Mouse (Mus musculus) heart, embryonic 13.5 days (tissue): ENCODE data around the gene Ckb. TPM values are rescaled to one million over a fixed set of nuclear protein-coding genes. Genes with fewer than 3 reads are reported as not detected.

Source experiments
- ATAC-seq: fragments of 200-750 bp; cut with Nextera tagmentation; 2 replicates; pipeline ENCODE4 v1.8.0; 2017; ENCODE audit warnings: moderate TSS enrichment; ENCODE audit not compliant: insufficient number of reproducible peaks, low FRiP score, low TSS enrichment; ENCODE audit errors: extremely low read depth
- H3K27ac ChIP-seq: fragments of 300-500 bp; sonication (generic); replicated peaks from 2 replicates; pipeline ENCODE4 v1.5.1; 2015; ENCODE audit warnings: moderate library complexity, mild to moderate bottlenecking, inconsistent platforms
- H3K27me3 ChIP-seq: fragments of 300-500 bp; sonication (generic); replicated peaks from 2 replicates; pipeline ENCODE4 v1.6.1; 2015; ENCODE audit warnings: mild to moderate bottlenecking, inconsistent platforms
- H3K36me3 ChIP-seq: fragments of 300-500 bp; sonication (generic); 2 replicates; pipeline ENCODE4 v1.6.1; 2015; ENCODE audit warnings: mild to moderate bottlenecking, inconsistent platforms
- H3K4me1 ChIP-seq: fragments of 300-500 bp; sonication (generic); 2 replicates; pipeline ENCODE4 v1.6.1; 2015; ENCODE audit warnings: inconsistent platforms
- H3K4me2 ChIP-seq: fragments of 300-500 bp; sonication (generic); 2 replicates; pipeline ENCODE4 v1.6.1; 2015; ENCODE audit warnings: inconsistent platforms, mild to moderate bottlenecking, moderate library complexity
- H3K4me3 ChIP-seq: fragments of 300-500 bp; sonication (generic); 2 replicates; pipeline ENCODE4 v1.5.1; 2015; ENCODE audit warnings: moderate library complexity, mild to moderate bottlenecking, inconsistent platforms
- H3K9ac ChIP-seq: fragments of 300-500 bp; sonication (generic); 2 replicates; pipeline ENCODE4 v1.6.1; 2015; ENCODE audit warnings: inconsistent platforms, mild to moderate bottlenecking, moderate library complexity
- H3K9me3 ChIP-seq: fragments of 300-500 bp; sonication (generic); 2 replicates; pipeline ENCODE4 v1.6.1; 2016; ENCODE audit warnings: inconsistent platforms
- WGBS: fragments of 180-500 bp; shearing (Covaris S2); methylation state at CpG from one replicate; pipeline ENCODE4 v1.1.7; 2015; ENCODE audit warnings: mixed read lengths; 5-methylcytosine and 5-hydroxymethylcytosine counted together
- polyA plus RNA-seq: library from polyadenylated mRNA; unstranded; fragments of >200 nt; fragmentation: Nextera tagmentation; extraction: Ambion mirVana; gene quantifications from 2 replicates; pipeline ENCODE4 v1.2.1, GENCODE M21; 2015

Gene Ckb
- polyA plus RNA-seq, 1 experiment from 2014 or later = 279 TPM

DNA sequence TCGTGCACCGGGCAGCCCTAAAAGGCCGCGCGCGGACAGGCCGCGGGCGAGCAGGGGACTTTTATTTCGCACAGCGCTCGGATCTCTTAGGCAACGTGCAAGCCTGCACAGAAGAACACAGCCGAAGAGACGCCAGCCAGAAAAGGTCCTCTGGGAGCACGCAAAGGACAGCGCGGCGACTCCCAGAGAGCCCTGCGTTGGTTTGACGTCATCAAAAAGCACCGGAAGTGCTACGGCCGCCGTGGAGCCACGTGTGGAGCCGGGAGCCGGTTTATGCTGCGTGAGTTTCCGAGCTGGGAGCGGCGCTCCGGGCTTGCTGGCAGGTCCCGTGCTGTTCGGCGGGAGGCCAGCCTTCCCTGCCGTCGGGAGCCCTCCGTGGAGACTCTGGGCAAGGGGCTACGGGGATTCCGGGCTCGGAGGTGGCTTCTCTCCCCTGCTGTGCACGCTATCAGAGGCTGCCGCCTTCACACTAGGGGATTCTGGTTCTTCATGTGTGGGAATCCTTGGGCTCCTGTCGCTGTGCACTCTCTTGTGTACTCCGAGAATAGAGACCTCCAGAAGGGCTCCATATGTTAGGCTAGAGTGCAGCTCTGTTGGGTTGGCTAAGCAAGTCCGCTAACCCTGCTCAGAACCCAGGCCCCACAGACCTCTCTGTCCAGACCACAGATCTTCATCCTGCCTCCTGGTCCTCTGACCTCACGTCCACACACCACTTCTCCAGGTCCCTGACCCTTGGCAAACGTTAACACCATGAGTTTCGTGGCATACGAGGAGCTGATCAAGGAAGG, 5.9 kb upstream of the Ckb start, which contains the start of gene Trmt61a:
Gene Trmt61a, plus strand, starts transcription at position 224 of the 788 bp plus-strand sequence.
- Histone ChIP-seq H3K9ac (peak within 1 kb of the TSS; percentile 91), H3K27me3 (peaks cover 11% of the 10 kb centered on the region), H3K4me1 (peaks cover 66% of the 10 kb centered on the region), H3K27ac (peak within 1 kb of the TSS; percentile 100), H3K4me2 (peak within 1 kb of the TSS; percentile 97), H3K9me3 (no peaks in the 10 kb centered on the region), H3K36me3 (peaks cover 23% of the 10 kb centered on the region), H3K4me3 (peak within 1 kb of the TSS; percentile 95)
- under 1% methylated on average over 51 of the region's 51 CpGs for WGBS
- ATAC-seq = peak; percentile 72

DNA sequence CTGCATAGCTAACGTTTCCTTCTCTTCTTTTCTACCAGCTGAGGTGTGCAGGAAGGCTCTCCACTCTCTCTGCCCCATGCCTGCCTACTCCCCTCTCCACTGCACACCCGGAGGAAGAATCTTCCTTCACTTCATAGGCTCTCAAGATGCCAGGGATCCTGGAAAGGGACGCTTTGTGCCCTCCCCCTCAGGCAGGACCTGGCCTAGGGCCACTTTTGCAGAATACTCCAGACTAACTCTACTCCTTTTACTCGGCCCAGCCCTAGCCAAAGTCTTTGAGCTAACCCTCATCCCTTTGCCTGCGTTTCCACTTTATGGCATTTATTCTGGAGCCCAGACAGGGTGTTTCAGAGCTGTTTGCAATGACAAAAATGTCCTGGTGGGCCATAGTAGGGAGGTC, 5.3 kb upstream of the Ckb start:
- Histone ChIP-seq H3K36me3 (peaks cover 18% of the 10 kb centered on the region), H3K9me3 (no peaks in the 10 kb centered on the region), H3K4me3 (peak overlapping the region; percentile 95), H3K4me2 (peak overlapping the region; percentile 97), H3K9ac (peak overlapping the region; percentile 91), H3K4me1 (peaks cover 66% of the 10 kb centered on the region), H3K27me3 (peaks cover 17% of the 10 kb centered on the region), H3K27ac (peak overlapping the region; percentile 100)
- WGBS = 18% methylated on average over 5 of the region's 5 CpGs
- no peak for ATAC-seq

GRCm38 (mm10) chr12:111675797-111676580, 3.9 kb upstream of the Ckb start:
- Histone ChIP-seq H3K9ac (0 out of 2 replicates have a peak overlapping the region, but pooled peaks have one; percentile 24), H3K36me3 (peaks cover 10% of the 10 kb centered on the region), H3K27ac (peak overlapping the region; percentile 29)

GRCm38 (mm10) chr12:111674850-111675486, 2.8 kb upstream of the Ckb start:
- peak overlapping the region; percentile 29 for H3K27ac ChIP-seq
- H3K4me1 ChIP-seq = peaks cover 74% of the 10 kb centered on the region

More at GRCm38 (mm10) chr12:111675797-111676580, 3.9 kb upstream of the Ckb start:
- H3K4me2 ChIP-seq = no peak overlapping the region
- WGBS = 77% methylated on average over 6 of the region's 6 CpGs
- no peak for ATAC-seq
- no peaks in the 10 kb centered on the region for H3K9me3 ChIP-seq
- H3K4me1 ChIP-seq = peaks cover 64% of the 10 kb centered on the region
- peaks cover 25% of the 10 kb centered on the region for H3K27me3 ChIP-seq
- no peak overlapping the region for H3K4me3 ChIP-seq

DNA sequence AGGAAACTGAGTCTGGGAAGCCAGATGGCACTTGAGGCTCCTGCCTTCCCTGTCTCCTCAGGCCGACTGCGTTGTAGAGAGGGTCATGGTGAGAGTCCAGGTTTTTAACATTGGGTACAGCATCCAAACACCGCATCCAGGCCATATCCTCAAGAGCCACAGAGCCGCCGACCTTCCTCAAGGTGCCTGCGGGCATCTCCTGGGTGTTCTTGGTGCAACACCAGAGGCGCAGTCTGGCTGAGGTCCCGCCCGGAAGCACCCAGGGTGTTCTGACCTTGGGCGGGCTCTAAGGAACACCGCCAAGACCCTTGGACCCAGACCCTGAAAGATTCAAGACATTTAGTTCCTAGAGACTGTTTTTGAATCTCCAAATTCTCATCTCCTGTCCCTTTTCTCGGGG, 443 bp upstream of the Ckb start:
- no peak for ATAC-seq
- WGBS = 10% methylated on average over 12 of the region's 12 CpGs
- Histone ChIP-seq H3K27ac (no peak overlapping the region), H3K27me3 (peaks cover 32% of the 10 kb centered on the region), H3K9ac (peak overlapping the region; percentile 88), H3K4me3 (peak overlapping the region; percentile 75), H3K9me3 (no peaks in the 10 kb centered on the region), H3K36me3 (no peaks in the 10 kb centered on the region), H3K4me1 (peaks cover 74% of the 10 kb centered on the region), H3K4me2 (peak overlapping the region; percentile 99)

More at GRCm38 (mm10) chr12:111674850-111675486, 2.8 kb upstream of the Ckb start:
- WGBS = 11% methylated on average over 2 of the region's 2 CpGs
- ATAC-seq = no peak
- Histone ChIP-seq H3K36me3 (no peaks in the 10 kb centered on the region), H3K27me3 (peaks cover 32% of the 10 kb centered on the region), H3K4me3 (no peak overlapping the region), H3K9ac (0 out of 2 replicates have a peak overlapping the region, but pooled peaks have one; percentile 37), H3K9me3 (no peaks in the 10 kb centered on the region), H3K4me2 (no peak overlapping the region)

GRCm38 (mm10) chr12:111671431-111671902, 671 bp downstream of the Ckb start:
- ATAC-seq = no peak
- H3K27me3 ChIP-seq = peaks cover 32% of the 10 kb centered on the region

GRCm38 (mm10) chr12:111670976-111671375, 1.2 kb downstream of the Ckb start:
- Histone ChIP-seq H3K27ac (no peak overlapping the region), H3K36me3 (no peaks in the 10 kb centered on the region)

More at GRCm38 (mm10) chr12:111671431-111671902, 671 bp downstream of the Ckb start:
- H3K27ac ChIP-seq = peak overlapping the region; percentile 60; the same call in 1 of the 2 replicates
- WGBS = under 1% methylated on average over 34 of the region's 34 CpGs
- peak overlapping the region; percentile 99 for H3K4me2 ChIP-seq
- H3K9me3 ChIP-seq = no peaks in the 10 kb centered on the region
- peaks cover 67% of the 10 kb centered on the region for H3K4me1 ChIP-seq
- H3K9ac ChIP-seq = peak overlapping the region; percentile 88
- no peaks in the 10 kb centered on the region for H3K36me3 ChIP-seq
- peak overlapping the region; percentile 75 for H3K4me3 ChIP-seq

GRCm38 (mm10) chr12:111670371-111670971, 1.7 kb downstream of the Ckb start:
- H3K4me1 ChIP-seq = peaks cover 76% of the 10 kb centered on the region
- no peak overlapping the region for H3K27ac ChIP-seq
- H3K4me3 ChIP-seq = peak overlapping the region; percentile 75
- peaks cover 32% of the 10 kb centered on the region for H3K27me3 ChIP-seq
- H3K9me3 ChIP-seq = no peaks in the 10 kb centered on the region
- H3K9ac ChIP-seq = peak overlapping the region; percentile 88
- WGBS = 12% methylated on average over 27 of the region's 29 CpGs
- no peak for ATAC-seq
- no peaks in the 10 kb centered on the region for H3K36me3 ChIP-seq
- H3K4me2 ChIP-seq = peak overlapping the region; percentile 99

More at GRCm38 (mm10) chr12:111670976-111671375, 1.2 kb downstream of the Ckb start:
- peak overlapping the region; percentile 75 for H3K4me3 ChIP-seq
- ATAC-seq = no peak; the same call in 1 of the 2 replicates
- peak overlapping the region; percentile 99 for H3K4me2 ChIP-seq
- 2% methylated on average over 35 of the region's 35 CpGs for WGBS
- H3K27me3 ChIP-seq = peaks cover 32% of the 10 kb centered on the region
- peak overlapping the region; percentile 88 for H3K9ac ChIP-seq
- H3K4me1 ChIP-seq = peaks cover 72% of the 10 kb centered on the region
- H3K9me3 ChIP-seq = no peaks in the 10 kb centered on the region

- no peak for ATAC-seq
- 56% methylated on average over 8 of the region's 8 CpGs for WGBS
- Histone ChIP-seq H3K9ac (no peak overlapping the region; the same call in 1 of the 2 replicates), H3K27me3 (peaks cover 32% of the 10 kb centered on the region), H3K36me3 (peaks cover 1% of the 10 kb centered on the region; the same call in 1 of the 2 replicates), H3K9me3 (no peaks in the 10 kb centered on the region), H3K4me1 (peaks cover 76% of the 10 kb centered on the region), H3K4me2 (peak overlapping the region; percentile 99), H3K4me3 (peak overlapping the region; percentile 75; the same call in 1 of the 2 replicates), H3K27ac (no peak overlapping the region)
These were observed 2.2 kb downstream of the Ckb start for GRCm38 (mm10) chr12:111669961-111670360.

DNA sequence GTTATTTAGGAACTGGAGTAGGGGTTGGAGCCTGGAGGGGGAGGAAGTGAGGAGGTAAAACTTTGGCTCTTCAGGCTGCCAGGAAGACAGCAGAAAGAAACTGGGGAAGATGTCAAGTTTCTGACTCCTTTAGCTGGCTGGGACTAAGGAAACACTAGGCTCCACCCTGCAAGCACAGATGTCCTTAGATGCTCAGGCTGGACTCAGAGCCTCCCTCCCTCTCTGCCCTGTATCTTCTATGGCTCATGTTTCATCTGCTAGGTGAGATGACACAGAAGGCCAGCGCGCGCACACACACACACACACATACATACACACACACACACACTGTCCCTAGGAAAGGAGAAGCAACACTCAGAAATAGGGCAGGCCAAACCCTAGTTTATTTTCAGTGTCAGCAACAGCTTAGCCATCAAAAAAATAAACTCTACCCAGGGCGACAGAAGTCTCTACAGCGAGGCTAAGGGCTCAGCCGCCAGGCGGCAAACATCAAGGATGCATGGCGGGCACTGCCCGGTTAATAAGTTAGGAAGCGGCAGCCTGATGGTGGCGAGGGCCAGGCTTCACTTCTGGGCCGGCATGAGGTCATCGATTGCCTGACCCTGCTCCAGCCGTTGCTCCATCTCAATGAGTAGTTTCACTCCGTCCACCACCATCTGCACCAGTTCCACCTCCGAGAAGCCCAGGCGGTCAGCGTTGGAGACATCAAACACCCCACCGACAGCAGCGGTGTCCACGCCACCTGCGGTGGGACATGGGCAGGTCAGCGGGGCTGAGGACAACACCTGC, 2.9 kb downstream of the Ckb start:
- Histone ChIP-seq H3K36me3 (peaks cover 3% of the 10 kb centered on the region; the same call in 1 of the 2 replicates), H3K27me3 (peaks cover 32% of the 10 kb centered on the region), H3K4me3 (peak overlapping the region; percentile 33; the same call in 1 of the 2 replicates), H3K4me2 (peak overlapping the region; percentile 99), H3K9ac (peak overlapping the region; percentile 77), H3K9me3 (no peaks in the 10 kb centered on the region), H3K4me1 (peaks cover 77% of the 10 kb centered on the region), H3K27ac (peak overlapping the region; percentile 87)
- no peak for ATAC-seq
- WGBS = 64% methylated on average over 23 of the region's 23 CpGs
